Mouse (Mus musculus) megakaryocyte, embryonic 14.5 days (primary cell): ENCODE results near the gene March11.

Experiments
- FLI1 ChIP-seq: IDR thresholded peaks from 2 replicates; pipeline ENCODE4 v1.6.1; 2012; ENCODE audit warnings: low read length, inconsistent platforms, mixed read lengths
- GATA1 ChIP-seq: IDR thresholded peaks from 3 replicates; pipeline ENCODE4 v1.6.1; 2012; ENCODE audit warnings: mixed read lengths, low read length, inconsistent platforms, borderline replicate concordance

DNA sequence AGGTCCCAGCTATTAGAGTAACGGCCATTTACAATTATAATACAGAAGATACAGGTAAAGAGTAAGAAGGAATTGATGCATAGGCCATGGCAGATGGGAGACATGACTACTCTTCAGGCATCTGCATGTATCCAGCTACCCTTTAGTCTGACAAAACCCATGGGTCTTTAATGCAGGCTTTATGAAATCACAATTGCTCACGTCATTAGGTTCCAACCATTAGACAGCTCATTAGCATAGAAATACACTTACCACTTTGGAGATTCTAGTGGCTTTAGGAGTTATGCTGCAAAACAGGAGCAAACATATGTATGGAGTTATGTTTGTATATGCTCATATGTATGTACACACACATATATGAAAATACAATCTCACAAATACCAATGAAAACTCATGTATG is 16.0 kb upstream of the March11 start:
- TF ChIP-seq GATA1 (no peak), FLI1 (no peak)
